Mouse (Mus musculus): Measurements from ENCODE around the gene Nsa2. TPM values are rescaled to one million over a fixed set of nuclear protein-coding genes. Genes with fewer than 3 reads are reported as not detected.

The Nsa2 gene
- polyA plus RNA-seq (2015; fragmentation: Nextera tagmentation; extraction: Ambion mirVana): 20.0 and 21.1 TPM in 2 replicates

DNA sequence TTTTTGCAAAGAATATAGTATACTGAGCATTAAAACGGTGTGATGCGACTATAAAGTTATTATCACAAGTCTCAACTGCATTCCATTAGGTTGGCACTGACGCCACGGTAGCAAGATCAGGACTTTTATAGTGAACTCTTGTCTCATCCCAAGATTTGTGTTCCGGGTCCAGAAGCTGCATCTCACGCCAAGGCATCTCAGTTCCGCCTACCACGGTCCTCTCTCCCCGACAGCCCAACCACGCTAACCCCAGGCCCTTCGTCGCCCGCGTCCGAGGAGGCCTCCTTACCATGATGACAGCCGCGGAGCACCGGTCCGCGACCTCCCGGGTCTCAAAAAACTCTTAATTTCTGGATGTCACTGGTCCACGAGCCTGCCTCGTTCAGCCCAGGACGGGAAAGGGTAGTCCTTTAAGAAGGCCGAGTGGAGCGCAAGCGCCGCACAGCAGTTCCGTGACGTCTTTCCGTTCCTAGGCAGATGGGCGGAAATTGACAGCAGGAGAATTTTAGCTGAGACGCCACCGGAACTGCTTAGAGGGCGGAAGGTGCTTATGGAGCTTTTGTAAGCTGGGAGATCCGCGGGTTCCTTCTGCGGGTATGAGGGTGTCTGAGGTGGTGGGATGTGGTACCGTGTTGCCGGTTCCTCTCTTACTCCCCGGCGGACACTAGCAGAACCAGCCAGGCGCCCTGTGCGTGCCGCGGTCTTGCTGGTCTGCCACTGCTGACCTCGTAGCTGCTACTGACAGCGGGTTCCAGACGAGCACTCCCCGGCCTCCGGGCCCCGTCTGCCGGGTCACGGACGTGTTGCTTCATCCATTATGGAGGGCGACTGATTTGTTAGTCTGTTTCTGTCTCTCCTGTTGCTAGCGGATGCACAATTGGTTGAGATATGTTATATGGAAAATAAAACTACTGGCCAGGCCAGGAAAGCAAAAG is at the start of gene Nsa2, which contains the start of gene Gfm2:
Gene Nsa2, minus strand, starts transcription at position 472 of the 935 bp plus-strand sequence.
Gene Gfm2, plus strand, starts transcription at position 472 of the 935 bp plus-strand sequence.
- Histone ChIP-seq H3K9me3 (replicated peaks; ENCODE audit: control insufficient read depth, low read length) (no peaks in the 10 kb centered on the region), H3K36me3 (ENCODE audit: control insufficient read depth, insufficient read depth) (peaks cover 9% of the 10 kb centered on the region), H3K9ac (ENCODE audit: low read depth, low read length) (peak within 1 kb of the TSS; percentile 96), H3K27ac (ENCODE audit: low read length) (peak within 1 kb of the TSS; percentile 85), H3K4me2 (ENCODE audit: low read depth, low read length) (peak within 1 kb of the TSS; percentile 80), H3K27me3 (ENCODE audit: control insufficient read depth, insufficient read depth, low read depth, low read length) (no peaks in the 10 kb centered on the region), H3K4me3 (ENCODE audit: low read depth, low read length) (peak within 1 kb of the TSS; percentile 95), H3K4me1 (ENCODE audit: control insufficient read depth, low read depth, low read length) (peaks cover 6% of the 10 kb centered on the region)
- ATAC-seq (ENCODE audit: low read depth): peak; percentile 98
- under 1% methylated on average over 57 of the region's 57 CpGs for WGBS (ENCODE audit: insufficient replicate concordance)

DNA sequence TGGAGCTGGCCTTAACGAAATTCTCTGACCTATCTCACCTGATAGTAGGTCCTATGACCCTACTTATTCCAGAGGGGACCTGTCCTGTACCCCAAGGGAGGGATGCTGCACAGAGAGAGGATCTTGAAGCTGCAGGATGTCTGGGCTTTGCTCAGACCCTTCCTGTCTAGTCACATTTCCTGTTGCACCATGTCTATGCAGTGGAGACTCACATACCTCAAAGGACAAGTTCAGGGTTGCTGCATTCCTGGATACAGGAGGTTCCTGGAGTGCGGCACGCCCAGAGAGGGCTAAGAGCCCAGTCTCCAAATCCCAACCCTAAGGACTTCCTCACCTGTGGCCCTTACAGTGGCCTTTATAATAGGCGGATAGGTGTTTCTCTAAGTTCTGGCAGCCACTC is 48.6 kb upstream of the Nsa2 start:
- Histone ChIP-seq H3K4me3 (ENCODE audit: low read depth, low read length) (no peak overlapping the region), H3K4me1 (ENCODE audit: control insufficient read depth, low read depth, low read length) (no peaks in the 10 kb centered on the region), H3K36me3 (ENCODE audit: control insufficient read depth, insufficient read depth) (no peaks in the 10 kb centered on the region), H3K4me2 (ENCODE audit: low read depth, low read length) (no peak overlapping the region), H3K9ac (ENCODE audit: low read depth, low read length) (no peak overlapping the region), H3K27me3 (ENCODE audit: control insufficient read depth, insufficient read depth, low read depth, low read length) (no peaks in the 10 kb centered on the region), H3K9me3 (replicated peaks; ENCODE audit: control insufficient read depth, low read length) (no peaks in the 10 kb centered on the region), H3K27ac (ENCODE audit: low read length) (no peak overlapping the region)
- no peak for ATAC-seq (ENCODE audit: low read depth)
- WGBS (ENCODE audit: insufficient replicate concordance): 68% methylated on average over 4 of the region's 4 CpGs

DNA sequence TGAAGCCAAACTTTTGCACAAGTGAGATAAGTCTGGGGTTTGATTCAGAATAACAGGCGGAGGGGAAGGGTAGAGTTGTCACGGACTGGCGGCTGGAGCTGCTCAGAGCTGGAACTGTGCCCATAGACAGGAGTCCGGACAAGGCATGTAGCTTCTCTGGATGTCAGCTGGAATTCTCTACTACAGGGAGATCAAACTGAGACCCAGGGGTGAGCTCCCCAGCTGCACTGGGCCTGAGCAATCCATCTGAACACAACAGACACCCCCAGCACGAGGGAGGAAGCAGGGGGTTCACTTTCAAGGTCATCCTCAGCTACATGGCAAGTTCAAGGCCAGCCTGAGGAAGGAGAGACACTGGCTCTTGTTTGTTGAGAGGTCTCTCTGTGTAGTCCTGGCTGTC is 46.9 kb upstream of the Nsa2 start:
- ATAC-seq (ENCODE audit: low read depth): no peak
- no peak overlapping the region for H3K9ac ChIP-seq (ENCODE audit: low read depth, low read length)

DNA sequence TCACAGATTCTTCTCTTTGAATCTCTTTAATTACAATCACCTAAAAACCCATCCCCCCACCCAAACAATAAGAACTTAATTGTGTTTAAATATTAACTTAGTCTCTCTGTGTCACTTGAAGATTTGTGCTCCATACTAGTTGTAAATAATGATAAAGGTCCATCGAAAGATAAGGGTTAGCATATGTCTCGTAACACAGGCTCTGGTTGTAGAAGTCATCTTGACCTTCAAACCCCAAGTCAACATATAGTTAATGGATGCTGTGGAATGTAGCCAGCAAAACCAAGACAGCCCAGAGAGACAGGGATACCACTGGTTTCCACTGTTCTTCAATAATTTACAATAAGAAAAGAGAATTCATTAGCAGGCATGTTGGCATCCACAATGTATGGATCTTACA is 46.4 kb upstream of the Nsa2 start:
- H3K27me3 ChIP-seq (ENCODE audit: control insufficient read depth, insufficient read depth, low read depth, low read length): no peaks in the 10 kb centered on the region
- H3K9me3 ChIP-seq (replicated peaks; ENCODE audit: control insufficient read depth, low read length): no peaks in the 10 kb centered on the region
- H3K4me3 ChIP-seq (ENCODE audit: low read depth, low read length): no peak overlapping the region
- H3K4me2 ChIP-seq (ENCODE audit: low read depth, low read length): no peak overlapping the region
- no peak overlapping the region for H3K27ac ChIP-seq (ENCODE audit: low read length)
- WGBS (ENCODE audit: insufficient replicate concordance): 59% methylated on average over 2 of the region's 2 CpGs
- H3K4me1 ChIP-seq (ENCODE audit: control insufficient read depth, low read depth, low read length): no peaks in the 10 kb centered on the region
- peaks cover 3% of the 10 kb centered on the region; the same call in 1 of the 2 replicates for H3K36me3 ChIP-seq (ENCODE audit: control insufficient read depth, insufficient read depth)
- H3K9ac ChIP-seq (ENCODE audit: low read depth, low read length): no peak overlapping the region
- ATAC-seq (ENCODE audit: low read depth): no peak

More for the DNA sequence above, 46.9 kb upstream of the Nsa2 start:
- Histone ChIP-seq H3K27me3 (ENCODE audit: control insufficient read depth, insufficient read depth, low read depth, low read length) (no peaks in the 10 kb centered on the region), H3K4me1 (ENCODE audit: control insufficient read depth, low read depth, low read length) (no peaks in the 10 kb centered on the region), H3K27ac (ENCODE audit: low read length) (no peak overlapping the region), H3K9me3 (replicated peaks; ENCODE audit: control insufficient read depth, low read length) (no peaks in the 10 kb centered on the region), H3K4me3 (ENCODE audit: low read depth, low read length) (no peak overlapping the region), H3K36me3 (ENCODE audit: control insufficient read depth, insufficient read depth) (peaks cover 3% of the 10 kb centered on the region; the same call in 1 of the 2 replicates), H3K4me2 (ENCODE audit: low read depth, low read length) (no peak overlapping the region)
- 58% methylated on average over 5 of the region's 5 CpGs for WGBS (ENCODE audit: insufficient replicate concordance)

DNA sequence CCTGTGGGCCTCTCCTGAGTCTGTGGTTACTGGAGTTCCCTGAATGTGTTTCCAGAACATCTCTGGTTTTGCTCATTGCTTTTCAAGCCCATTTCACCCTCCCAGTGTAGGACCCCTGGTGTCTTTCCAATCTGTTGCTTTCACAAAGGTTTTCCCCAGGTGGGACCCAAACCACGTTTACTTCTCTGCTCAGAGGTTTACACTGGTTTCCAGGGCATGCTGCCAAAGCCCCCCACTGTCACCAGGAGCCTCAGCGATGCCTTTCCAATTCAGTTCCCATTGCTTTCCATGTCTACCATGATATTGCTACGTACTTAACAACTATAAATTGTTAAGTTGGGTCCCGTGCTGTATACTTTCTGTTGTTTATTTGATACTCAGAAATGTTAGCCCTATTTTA is 45.1 kb upstream of the Nsa2 start:
- no peaks in the 10 kb centered on the region for H3K27me3 ChIP-seq (ENCODE audit: control insufficient read depth, insufficient read depth, low read depth, low read length)
- WGBS (ENCODE audit: insufficient replicate concordance): 74% methylated on average over 4 of the region's 4 CpGs
- ATAC-seq (ENCODE audit: low read depth): no peak
- H3K4me2 ChIP-seq (ENCODE audit: low read depth, low read length): no peak overlapping the region
- no peak overlapping the region for H3K9ac ChIP-seq (ENCODE audit: low read depth, low read length)
- H3K4me1 ChIP-seq (ENCODE audit: control insufficient read depth, low read depth, low read length): no peaks in the 10 kb centered on the region
- H3K27ac ChIP-seq (ENCODE audit: low read length): no peak overlapping the region
- peaks cover 8% of the 10 kb centered on the region; the same call in 1 of the 2 replicates for H3K36me3 ChIP-seq (ENCODE audit: control insufficient read depth, insufficient read depth)
- no peaks in the 10 kb centered on the region for H3K9me3 ChIP-seq (replicated peaks; ENCODE audit: control insufficient read depth, low read length)
- no peak overlapping the region for H3K4me3 ChIP-seq (ENCODE audit: low read depth, low read length)

DNA sequence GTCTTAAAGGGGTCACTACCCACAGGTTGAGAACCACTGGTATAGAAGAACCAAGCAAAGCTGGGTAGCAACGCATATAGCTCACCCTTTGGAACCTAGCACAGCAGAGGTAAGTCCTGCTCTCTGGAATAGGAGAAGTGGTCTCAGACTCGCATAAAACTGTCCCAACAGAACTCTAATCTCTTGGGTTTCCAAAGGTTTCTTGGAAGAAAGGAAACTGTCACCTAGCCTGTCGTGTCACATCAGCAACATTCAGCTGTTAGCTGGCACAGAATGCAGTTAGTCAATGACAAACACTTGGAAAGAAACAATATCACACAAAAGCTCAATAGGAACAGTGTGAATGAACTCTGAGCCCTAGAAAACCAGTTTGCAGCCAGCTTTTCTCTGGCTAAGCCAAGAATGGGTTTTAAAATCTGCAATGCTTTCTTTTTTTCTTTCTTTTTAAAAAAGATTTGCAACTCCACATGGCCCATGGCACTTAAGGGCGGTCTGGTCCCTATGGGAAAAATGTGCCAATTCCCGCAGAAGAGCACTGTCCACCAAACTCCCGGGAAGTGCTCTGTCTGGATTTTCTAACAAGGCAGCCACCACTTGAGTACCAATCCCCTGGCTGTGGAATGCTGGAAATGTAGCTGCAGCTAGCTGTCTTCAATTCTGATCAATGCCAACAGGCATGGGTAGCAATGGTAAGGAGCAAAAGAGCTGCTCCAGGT is 42.5 kb upstream of the Nsa2 start:
- no peak for ATAC-seq (ENCODE audit: low read depth)
- Histone ChIP-seq H3K4me2 (ENCODE audit: low read depth, low read length) (no peak overlapping the region), H3K27me3 (ENCODE audit: control insufficient read depth, insufficient read depth, low read depth, low read length) (no peaks in the 10 kb centered on the region), H3K4me3 (ENCODE audit: low read depth, low read length) (no peak overlapping the region), H3K4me1 (ENCODE audit: control insufficient read depth, low read depth, low read length) (no peaks in the 10 kb centered on the region), H3K36me3 (ENCODE audit: control insufficient read depth, insufficient read depth) (peaks cover 16% of the 10 kb centered on the region; the same call in 1 of the 2 replicates), H3K9me3 (replicated peaks; ENCODE audit: control insufficient read depth, low read length) (no peaks in the 10 kb centered on the region), H3K9ac (ENCODE audit: low read depth, low read length) (no peak overlapping the region), H3K27ac (ENCODE audit: low read length) (no peak overlapping the region)
- WGBS (ENCODE audit: insufficient replicate concordance): 73% methylated on average over 6 of the region's 6 CpGs

DNA sequence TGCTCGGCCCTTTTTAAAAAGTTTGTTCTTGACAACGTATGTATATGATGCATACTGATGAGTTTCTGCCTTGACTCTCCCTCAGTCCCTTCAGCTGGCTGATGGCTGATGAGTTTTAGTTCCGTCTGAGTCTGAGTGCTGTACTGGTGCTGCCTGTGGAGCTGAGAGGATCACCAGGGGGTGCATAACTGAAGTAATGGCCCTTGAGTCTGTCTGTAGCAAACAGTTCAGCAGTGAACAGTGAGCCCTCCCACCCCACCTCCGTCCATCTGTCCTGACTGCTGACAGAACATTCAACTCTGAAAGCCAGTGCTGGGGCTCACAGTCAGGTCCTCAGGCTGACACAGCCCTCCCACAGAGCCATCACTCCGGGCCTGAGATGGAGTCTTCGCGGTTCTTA is 41.2 kb upstream of the Nsa2 start:
- Histone ChIP-seq H3K9ac (ENCODE audit: low read depth, low read length) (no peak overlapping the region), H3K9me3 (replicated peaks; ENCODE audit: control insufficient read depth, low read length) (no peaks in the 10 kb centered on the region), H3K4me3 (ENCODE audit: low read depth, low read length) (no peak overlapping the region), H3K4me1 (ENCODE audit: control insufficient read depth, low read depth, low read length) (no peaks in the 10 kb centered on the region), H3K36me3 (ENCODE audit: control insufficient read depth, insufficient read depth) (peaks cover 29% of the 10 kb centered on the region; the same call in 1 of the 2 replicates), H3K27me3 (ENCODE audit: control insufficient read depth, insufficient read depth, low read depth, low read length) (no peaks in the 10 kb centered on the region), H3K27ac (ENCODE audit: low read length) (no peak overlapping the region), H3K4me2 (ENCODE audit: low read depth, low read length) (no peak overlapping the region)
- 72% methylated on average over 7 of the region's 7 CpGs for WGBS (ENCODE audit: insufficient replicate concordance)
- no peak for ATAC-seq (ENCODE audit: low read depth)

DNA sequence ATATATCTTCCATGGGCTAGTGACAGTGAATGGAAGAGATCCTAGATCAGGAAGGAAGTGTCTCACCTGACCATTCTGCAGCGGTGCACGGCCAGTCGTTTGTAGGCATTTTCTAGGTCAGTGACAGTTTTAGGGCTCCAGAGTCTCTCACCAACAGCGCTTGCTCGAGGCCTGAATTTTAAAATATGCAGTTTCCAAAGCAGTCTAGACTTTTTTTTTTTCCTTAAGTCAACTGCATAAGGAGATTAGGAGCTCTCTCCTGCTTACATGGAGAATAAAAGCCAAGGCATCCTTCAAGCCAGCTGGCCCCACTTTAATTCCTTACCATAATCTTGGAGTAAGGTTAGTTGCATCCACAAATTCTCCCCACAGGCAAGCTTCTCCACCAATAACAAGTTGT is 39.0 kb upstream of the Nsa2 start:
- no peak for ATAC-seq (ENCODE audit: low read depth)
- Histone ChIP-seq H3K27ac (ENCODE audit: low read length) (no peak overlapping the region), H3K9ac (ENCODE audit: low read depth, low read length) (no peak overlapping the region), H3K4me2 (ENCODE audit: low read depth, low read length) (no peak overlapping the region), H3K9me3 (replicated peaks; ENCODE audit: control insufficient read depth, low read length) (no peaks in the 10 kb centered on the region), H3K4me3 (ENCODE audit: low read depth, low read length) (no peak overlapping the region), H3K4me1 (ENCODE audit: control insufficient read depth, low read depth, low read length) (no peaks in the 10 kb centered on the region), H3K27me3 (ENCODE audit: control insufficient read depth, insufficient read depth, low read depth, low read length) (no peaks in the 10 kb centered on the region), H3K36me3 (ENCODE audit: control insufficient read depth, insufficient read depth) (peaks cover 34% of the 10 kb centered on the region)
- WGBS (ENCODE audit: insufficient replicate concordance): 79% methylated on average over 5 of the region's 5 CpGs
